Mouse (Mus musculus) retina, embryonic 14.5 days (tissue): ENCODE measurements at regions not wholly inside any gene's neighbourhood (a gene's known extent, or its start where the extent isn't known, plus 50 kb on each side); places are given as distances from the start of the nearest gene placed in this dataset.
A peak's percentile ranks its signal among the peaks of the same experiment; 100 is the strongest.
"Not testable (repeated sequence)": the region's sequence is repeated elsewhere in the genome, so short reads cannot be mapped to it uniquely, and the experiment has no call there.

Source experiments
- DNase-seq: peaks from one replicate; pipeline ENCODE4 v3.0.0-alpha.2; 2015; ENCODE audit warnings: low spot score

DNA sequence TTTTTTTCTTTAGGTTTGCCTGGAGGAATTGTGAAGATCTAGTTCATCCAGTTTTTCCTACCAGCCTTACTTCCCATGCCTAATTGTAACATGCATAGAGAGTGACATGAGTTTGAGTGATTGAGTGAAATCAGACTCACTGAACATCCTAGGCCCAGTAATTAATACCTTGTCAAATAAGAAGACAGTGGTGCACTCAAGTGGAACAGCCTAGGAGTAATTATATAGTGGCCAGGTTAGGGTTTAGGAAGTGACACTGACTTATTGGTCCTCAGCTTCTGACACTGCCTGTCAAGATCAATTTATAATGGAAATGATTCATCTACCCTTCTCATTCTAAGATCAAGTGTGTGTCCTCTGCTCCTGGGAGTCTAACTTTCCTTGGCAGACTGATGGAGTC is 250.8 kb downstream of the Tpbg start:
- DNase-seq = no peak

DNA sequence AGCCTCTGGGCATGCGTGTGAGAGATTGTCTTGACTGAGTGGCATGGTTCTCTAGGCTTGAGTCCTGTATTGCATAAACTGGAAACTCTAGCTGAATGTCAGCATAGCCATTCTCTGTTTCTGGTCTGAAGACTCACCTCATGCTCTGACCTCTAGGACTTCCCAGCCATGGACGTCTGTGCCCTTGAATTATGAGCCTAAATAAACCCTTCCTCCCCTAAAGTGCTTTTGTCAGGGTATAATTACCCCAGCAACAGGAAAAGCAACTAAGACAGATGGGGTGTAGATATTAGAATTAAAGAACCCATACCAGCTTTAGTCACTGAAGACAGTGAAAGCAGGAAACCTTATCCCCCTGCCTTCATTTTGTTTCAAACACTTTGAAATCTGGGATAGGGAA is 253.3 kb downstream of the Tpbg start:
- no peak for DNase-seq

- no peak for DNase-seq
These were observed 254.1 kb downstream of the Tpbg start for GRCm38 (mm10) chr9:86096246-86096645.

DNA sequence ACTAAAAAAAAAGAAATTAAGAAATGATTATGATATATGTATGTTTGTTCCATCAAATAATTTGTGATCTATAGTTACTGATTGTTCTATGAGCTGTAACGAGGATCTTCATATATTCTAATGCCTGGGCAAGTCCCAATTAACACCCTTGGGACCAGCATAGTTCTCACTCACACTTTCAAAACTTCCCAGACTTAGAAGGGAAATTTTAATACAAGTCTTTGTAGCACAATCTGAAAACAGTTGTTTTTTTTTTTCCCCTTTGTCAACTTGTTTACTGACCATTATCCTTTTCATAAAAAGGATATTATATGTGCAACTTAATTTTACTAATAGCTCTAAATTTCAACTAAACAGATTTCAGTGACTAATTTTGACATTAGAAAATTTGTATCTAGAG is 257.1 kb downstream of the Tpbg start:
- DNase-seq = no peak

GRCm38 (mm10) chr9:86101360-86102086 is 259.3 kb downstream of the Tpbg start:
- no peak for DNase-seq

DNA sequence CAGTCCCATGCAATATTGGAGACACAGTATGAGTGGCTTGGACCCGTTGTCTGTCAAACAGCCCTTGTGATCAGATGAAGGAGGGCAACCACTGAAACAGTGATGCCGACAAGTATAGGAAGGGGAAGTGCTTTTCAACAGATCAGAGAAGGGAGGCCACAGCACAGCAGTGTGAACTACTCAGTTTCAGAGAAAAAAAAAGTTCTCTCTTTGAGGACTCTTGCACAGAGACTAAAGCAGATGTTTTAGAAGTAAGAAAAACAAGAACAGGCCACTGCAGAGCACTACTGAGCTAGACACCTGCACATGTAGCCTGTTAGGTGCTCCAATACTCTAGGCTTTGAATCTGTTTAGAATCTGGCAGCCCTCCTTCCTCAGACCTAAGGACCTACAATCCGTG is 261.4 kb downstream of the Tpbg start:
- DNase-seq = no peak

GRCm38 (mm10) chr9:86104664-86105063 is 262.5 kb downstream of the Tpbg start:
- DNase-seq = no peak

- DNase-seq = no peak
These were observed 263.7 kb downstream of the Tpbg start for GRCm38 (mm10) chr9:86105851-86106250.

DNA sequence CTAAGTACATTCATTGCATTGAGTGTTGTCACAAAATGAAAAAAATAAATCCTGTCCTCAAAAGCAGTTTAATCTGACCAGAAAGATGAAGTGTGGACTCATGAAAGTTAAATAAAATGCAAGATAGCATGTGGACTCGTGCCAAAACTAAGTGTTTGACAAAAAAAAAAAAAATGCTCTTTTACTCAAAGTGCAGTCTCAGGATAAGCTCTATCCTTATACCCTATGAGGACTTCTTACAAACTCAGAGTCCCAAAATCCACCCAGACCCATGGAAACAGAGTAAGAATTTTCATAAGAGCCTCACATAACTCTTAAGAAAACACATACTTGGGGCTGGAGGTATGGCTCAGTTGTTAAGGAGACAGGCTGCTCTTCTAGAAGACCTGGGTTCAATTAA is 267.7 kb downstream of the Tpbg start:
- DNase-seq = no peak

DNA sequence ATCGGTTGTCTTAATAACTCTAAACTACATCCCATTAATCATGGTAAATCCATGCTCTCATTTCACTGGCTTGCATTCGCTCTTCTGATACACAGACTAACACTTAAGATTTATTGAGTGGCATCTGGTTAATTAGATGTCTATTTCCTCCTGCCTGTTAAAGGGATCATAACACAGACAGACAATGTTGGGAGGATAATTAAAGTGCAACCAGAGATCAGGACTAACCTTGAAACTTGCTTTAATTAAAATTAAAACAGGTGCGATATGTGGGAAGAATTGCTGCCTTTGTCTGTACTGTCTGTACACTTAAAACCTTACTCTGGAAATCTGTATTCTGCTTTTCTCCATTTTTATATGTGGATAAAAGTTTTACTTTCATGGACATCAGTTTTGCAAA is 277.2 kb downstream of the Tpbg start:
- no peak for DNase-seq

GRCm38 (mm10) chr9:86135617-86136016 is 293.4 kb downstream of the Tpbg start:
- DNase-seq = not testable (repeated sequence)

GRCm38 (mm10) chr9:86145903-86146302 is 303.7 kb downstream of the Tpbg start:
- DNase-seq = no peak

DNA sequence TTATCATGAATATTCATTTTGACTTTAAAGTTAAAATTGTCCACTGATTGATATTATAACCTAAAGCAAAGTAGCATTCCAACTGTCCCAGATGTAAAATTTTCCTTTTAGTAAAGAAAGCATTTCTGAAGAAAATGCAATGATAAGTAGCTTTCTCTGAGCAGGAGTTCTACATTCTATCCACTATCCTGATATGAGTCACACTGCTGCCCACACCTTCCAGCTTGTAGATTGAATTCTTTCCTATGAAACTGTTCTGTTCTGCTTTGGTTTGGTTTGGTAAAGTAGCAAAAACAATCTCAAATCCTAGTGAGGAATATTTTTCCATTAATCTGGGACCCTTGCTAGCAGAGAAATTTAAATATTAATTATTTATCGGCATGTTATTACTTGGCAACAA is 304.4 kb downstream of the Ube2cbp start:
- no peak for DNase-seq

DNA sequence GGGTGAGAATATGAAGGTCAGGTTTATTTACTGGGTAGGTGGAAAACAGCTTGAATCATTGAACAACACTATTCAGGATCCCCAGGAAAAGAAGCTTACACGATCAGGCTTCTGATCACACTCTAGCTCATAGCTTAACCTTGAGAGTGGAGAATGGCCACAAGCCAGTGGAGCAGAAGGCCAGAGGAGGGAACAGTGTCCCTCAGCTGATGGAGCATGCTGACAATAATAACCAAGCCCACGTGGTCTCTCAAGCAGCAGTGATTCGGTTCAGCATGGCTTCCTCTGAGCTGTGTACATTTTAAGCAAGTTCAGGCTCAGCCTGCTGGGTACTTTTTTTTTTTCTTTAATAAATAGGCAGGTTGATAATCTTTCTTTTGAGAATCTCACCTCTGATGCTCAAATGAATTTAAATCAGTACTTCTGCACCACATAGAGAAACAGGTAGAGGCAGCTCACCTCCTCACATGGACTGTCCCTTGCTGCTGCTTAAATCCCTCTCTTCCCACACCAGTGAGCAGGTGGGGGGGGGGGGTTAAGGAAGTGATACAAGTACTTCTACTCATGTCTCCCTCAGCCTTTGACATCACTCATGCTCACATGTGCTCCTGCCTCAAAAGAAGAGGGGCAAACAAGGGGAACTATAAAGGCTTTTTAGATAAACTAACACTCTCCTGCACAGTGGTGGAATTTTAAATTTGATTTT is 298.2 kb downstream of the Ube2cbp start:
- peak; percentile 30 for DNase-seq

GRCm38 (mm10) chr9:86170756-86171155 is 294.0 kb downstream of the Ube2cbp start:
- no peak for DNase-seq

GRCm38 (mm10) chr9:86186751-86187747 is 277.7 kb downstream of the Ube2cbp start:
- peak; percentile 50 for DNase-seq

DNA sequence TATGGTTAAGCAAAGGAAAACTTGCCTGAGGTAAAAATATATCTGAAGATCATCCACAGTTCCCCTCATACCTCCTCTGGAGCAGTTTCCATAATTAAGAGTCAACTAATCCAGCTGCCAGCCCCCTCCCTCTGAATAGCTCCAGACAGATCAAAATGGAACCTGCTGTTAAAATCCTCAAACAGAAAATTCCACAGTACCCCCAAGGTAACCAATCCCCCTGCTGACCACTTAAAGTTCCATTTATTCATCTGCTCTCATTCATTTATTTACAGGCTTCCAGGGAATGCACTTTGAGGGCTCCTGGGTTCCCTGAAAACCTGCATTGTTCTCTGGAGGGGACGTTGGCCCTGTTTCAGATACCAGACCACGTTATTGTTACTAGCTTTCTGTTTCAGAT is 275.9 kb downstream of the Ube2cbp start:
- DNase-seq = no peak

GRCm38 (mm10) chr9:86205041-86205440 is 259.7 kb downstream of the Ube2cbp start:
- no peak for DNase-seq

GRCm38 (mm10) chr9:86208334-86208925 is 256.3 kb downstream of the Ube2cbp start:
- DNase-seq = no peak

DNA sequence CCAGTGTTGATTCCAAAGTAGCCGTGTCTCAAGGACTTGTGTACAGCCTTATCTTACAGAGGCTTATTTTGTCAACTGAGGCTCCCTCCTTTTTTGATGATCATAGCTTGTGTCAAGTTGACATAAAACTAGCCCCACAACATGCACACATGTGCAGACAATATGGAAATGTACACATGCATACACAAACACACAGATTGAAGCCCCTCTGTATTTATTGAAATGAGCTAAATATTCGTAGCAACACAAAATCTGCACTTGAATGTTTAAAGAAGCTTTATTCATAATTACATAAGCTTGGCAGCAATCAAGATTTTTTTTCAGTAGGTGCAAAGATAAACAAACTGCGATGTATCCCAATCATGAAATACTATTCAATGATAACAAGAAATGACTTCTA is 253.5 kb downstream of the Ube2cbp start:
- no peak for DNase-seq

GRCm38 (mm10) chr9:86219669-86220068 is 245.1 kb downstream of the Ube2cbp start:
- DNase-seq = no peak

DNA sequence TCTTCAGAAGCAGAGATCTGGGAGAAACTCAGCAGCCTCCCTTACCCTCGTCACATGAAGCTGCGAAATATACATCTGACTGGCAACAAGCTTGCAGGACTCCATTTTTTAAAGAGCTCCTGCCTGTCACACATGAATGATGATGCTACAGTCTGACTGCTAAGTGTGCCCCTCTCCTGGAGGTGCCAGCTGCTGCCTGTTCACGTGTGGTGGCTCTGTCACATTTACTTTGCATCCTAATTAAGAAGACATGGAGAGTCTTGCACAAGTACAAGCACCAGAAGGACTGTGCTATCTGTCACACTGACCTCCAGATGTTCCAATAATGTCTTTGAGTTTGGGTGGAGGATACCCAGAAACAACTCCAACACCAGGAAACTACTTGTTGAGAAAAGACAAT is 240.2 kb downstream of the Ube2cbp start:
- DNase-seq = peak; percentile 60
